Mouse (Mus musculus) cerebellum, postnatal 4 days (tissue): Measurements from ENCODE around the gene Gm20518.

Experiments used
- DNase-seq, 2 experiments: peaks; one replicate each; pipeline ENCODE4 v3.0.0; 2022; ENCODE audit warnings: low spot score in 2 of 2, mixed read lengths in 1 of 2

The Gm20518 gene

GRCm38 (mm10) chr16:17843701-17844365 is 47.6 kb downstream of the Gm20518 start:
- DNase-seq: no peak

DNA sequence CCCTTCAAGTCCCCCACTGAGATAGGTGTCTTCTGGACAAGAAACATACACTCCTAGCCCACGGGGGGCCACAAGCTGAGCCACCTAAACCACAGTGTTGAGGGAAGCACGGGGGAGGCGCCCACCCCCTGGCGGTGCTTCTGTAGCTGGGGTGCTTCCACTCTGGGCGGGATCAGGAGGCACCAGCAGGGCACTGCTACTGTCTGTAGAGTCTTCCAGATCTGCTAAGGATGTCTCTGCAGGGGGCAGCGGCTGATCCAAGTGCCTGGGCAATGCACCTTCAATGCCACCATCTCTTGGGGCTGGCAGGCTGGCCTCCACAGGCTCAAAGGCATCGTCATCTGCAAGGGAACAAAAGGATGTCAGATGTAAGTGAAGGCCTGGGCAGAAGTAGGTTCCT is 49.0 kb downstream of the Gm20518 start:
- DNase-seq: no peak

GRCm38 (mm10) chr16:17839976-17840375 is 51.5 kb downstream of the Gm20518 start:
- no peak for DNase-seq

DNA sequence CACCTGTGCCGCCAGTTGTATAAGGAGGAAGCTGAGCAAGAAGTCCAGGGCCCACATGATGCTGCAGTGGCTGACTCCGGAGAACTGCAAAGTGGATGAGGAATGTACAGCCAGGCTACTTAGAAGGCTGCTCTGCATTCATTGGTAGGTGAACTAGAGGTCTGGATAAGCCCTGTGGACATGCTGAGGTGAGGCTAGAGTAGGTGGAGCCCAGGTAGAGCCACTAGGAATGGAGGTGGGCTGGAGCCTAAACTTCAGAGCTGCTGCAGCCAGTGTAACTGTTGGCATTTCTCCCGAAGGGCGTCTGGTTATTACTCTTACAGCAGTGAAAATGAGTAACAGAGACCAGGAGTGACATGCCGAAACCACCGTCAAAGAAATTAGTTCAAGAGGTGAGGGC is 53.4 kb downstream of the Gm20518 start, which contains the start of gene Car15:
Gene Car15, minus strand, starts transcription at position 314 of the 400 bp plus-strand sequence.
- no peak for DNase-seq

DNA sequence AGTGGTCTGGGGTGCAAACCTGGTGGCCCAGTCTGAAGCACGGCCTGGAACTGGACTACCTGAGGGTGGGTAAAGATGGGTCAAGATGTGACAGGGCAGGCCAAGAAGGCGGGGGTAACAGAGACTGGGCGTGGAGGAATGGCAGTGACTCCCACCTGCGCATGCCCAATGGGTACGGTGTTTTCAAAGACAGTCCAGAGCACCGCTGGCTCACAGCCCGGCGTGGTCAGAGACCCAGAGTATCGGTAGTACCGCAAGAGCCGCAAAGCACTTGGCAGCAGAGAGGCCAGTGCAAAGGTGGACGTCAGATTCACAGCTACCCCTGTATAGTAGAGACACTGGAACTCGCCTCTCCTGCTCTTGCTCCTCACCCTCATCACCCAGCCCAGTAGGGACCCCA is 56.0 kb downstream of the Gm20518 start:
- DNase-seq: no peak

GRCm38 (mm10) chr16:17834543-17834942 is 56.9 kb downstream of the Gm20518 start:
- no peak for DNase-seq

DNA sequence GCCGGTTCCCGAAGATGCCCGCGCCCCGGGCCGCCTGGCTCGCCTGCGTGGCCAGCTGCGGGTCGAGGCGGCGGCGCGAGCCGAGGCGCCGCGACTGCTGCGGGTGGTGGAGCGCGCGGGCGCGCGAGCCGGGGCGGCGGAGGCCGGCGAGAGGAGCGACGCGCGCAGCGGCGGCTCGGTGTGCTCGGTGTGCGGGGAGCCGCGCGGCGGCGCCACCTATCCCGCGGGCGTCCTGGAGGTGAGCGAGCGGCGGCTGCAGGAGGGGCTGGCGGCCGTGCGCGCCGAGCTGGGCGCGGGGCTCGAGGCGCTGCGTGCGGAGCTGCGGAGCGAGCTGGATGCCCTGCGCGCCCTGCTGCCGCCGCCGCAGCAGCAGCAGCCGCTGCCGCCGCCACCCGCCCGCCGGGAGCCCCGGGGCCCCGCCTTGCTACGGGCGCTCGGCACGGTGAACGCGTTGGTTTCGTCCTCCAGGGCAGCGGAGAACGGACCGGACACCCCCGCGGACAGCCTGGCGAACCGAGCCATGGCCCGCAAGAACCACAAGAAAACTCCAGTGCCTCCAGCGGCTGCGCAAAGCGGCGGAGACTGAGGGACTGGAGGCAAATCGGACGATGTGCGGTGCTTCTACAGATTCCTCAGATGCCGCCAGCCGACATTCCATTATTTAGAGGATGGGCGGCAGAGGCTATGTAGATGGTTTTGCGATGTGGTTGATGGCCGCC is 57.6 kb downstream of the Gm20518 start:
- peak in 1 of 2 experiments; percentile 41 for DNase-seq

GRCm38 (mm10) chr16:17833321-17833680 is 58.2 kb downstream of the Gm20518 start:
- peak in 1 of 2 experiments; percentile 42 for DNase-seq

GRCm38 (mm10) chr16:17832821-17833220 is 58.6 kb downstream of the Gm20518 start, which contains the start of gene B830017H08Rik:
Gene B830017H08Rik, plus strand, starts transcription at chr16:17833121.
- no peak for DNase-seq

GRCm38 (mm10) chr16:17831781-17832180 is 59.7 kb downstream of the Gm20518 start:
- no peak for DNase-seq

- DNase-seq: no peak
Observed at GRCm38 (mm10) chr16:17830385-17831178, 60.9 kb downstream of the Gm20518 start.

GRCm38 (mm10) chr16:17828867-17829266 is 62.6 kb downstream of the Gm20518 start:
- DNase-seq: no peak

DNA sequence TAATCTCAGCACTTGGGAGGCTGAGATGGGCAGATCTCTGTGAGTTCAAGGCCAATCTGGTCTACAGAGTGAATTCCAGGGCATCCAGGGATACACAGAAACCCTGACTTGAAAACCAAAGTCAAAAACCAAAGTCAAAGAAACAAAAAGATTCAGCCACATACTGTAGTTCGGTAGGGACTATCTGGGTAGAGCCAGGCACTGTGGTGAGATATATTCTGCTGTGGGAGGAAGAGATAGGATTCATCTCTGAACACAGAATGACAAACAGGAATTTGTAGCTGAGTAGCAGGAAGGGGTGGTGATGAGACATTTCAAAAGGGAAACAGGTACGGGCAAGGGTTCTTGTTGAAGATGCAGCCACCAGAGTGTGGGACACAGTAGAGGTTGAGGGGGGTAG is 63.2 kb downstream of the Gm20518 start:
- no peak for DNase-seq

DNA sequence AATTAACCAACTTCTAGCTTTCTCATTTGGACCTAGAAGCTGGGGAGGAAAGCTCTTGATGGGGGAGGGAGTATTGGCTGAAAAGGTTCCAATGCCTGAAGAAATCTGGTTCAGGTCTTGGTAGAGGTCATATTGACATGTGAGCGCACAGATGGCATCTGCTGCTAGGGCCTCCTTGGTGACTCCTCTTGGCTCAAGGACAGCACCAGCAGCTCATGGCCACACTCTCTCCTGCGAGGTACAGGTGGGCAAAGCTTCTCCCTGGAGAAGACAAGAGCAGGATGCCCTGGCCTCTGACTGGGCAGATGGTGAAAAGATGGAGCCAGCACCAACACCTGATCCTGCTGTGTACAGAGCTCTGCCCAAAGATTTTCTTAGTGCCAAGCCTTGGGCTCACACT is 65.0 kb downstream of the Gm20518 start:
- no peak for DNase-seq

DNA sequence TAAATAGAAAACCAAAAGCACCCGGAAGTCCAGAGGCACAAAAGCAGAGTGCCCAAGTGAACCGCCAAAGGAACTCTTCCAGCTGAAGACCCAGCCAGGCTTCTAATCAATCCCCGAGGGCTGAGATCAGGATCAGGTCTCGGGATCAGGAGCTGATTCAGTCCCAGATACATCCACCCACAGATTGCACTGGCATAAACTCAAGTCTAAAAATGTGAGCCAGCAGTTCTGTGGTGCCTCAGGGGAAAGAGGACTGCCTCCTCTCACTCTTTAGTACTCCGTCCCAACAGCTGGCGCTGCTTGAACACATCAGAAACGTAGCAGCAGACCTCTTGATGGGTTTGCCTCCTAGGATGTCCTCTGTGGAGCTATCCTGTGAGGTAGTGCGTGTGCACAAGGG is 74.9 kb downstream of the Gm20518 start:
- DNase-seq: no peak

GRCm38 (mm10) chr16:17815411-17816402 is 75.8 kb downstream of the Gm20518 start:
- DNase-seq: peak in 1 of 2 experiments; percentile 76

- DNase-seq: no peak
Observed at GRCm38 (mm10) chr16:17813173-17813572, 78.3 kb downstream of the Gm20518 start.

DNA sequence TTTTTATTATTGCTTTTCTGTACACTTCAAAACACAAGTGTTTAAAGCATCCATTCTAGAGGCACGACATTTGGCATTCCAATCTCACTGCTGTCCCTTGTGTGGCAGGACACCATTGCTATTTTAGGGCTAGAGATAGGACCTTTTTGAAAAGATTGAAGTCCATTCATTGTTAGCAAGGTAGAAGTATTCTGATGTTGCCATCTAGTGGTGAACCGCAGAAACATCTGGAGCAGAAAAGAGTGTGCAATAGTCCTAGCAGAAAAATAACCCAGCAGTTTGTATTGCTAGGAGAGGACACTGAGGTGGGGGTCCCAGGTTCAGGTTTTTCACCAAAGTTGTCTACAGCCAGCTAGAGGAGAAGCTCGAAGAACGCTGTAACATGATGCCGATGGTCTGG is 79.4 kb downstream of the Gm20518 start:
- no peak for DNase-seq

DNA sequence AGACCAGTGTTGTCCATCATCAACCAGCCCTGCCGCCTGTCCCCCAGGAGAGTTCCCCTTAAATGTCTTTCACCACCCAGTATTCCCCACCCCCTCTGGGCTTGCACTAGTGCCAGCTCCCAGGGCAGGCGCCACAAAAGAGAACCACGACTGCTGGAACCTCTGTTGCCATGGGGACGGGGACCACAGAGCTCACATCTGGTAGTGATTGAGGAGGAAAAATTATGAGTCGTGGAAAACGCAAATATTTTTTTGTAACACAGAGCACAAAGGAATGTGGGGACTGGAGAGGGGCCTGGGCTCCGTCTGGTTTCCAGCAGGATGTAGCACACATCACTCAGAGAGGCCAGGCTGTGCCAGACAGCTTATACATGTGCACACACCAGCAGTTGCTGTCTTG is 81.8 kb downstream of the Gm20518 start:
- DNase-seq: peak in 1 of 2 experiments; percentile 16

DNA sequence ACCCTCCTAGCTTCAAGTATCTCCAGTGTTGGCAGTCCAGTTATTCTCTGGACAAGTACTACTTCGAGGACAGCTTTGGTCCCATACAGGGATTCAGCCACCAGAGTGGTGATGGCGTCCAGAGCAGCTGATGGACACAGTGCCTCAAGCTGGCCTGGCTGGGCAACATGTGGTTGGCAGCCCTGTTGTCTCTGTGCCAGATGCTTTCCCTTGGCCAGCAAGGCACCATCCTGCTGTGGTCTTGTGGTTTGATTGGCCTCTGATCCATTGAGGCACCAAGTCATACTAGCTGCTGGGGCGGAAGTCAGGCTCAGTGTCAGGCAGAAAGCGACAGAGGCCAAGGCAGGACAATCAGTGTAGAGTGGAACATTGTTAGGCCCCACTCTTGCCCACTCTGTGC is 82.3 kb downstream of the Gm20518 start:
- DNase-seq: peak in 1 of 2 experiments; percentile 26
